Mouse (Mus musculus): Measurements from ENCODE around the gene Gpr182. TPM values are rescaled to one million over a fixed set of nuclear protein-coding genes. Genes with fewer than 3 reads are reported as not detected.

Gpr182 gene
- total and polyA plus RNA-seq, 3 experiments, result 0.13 TPM; not detected in 2

GRCm38 (mm10) chr10:127755770-127756468 lies 4.4 kb upstream of the Gpr182 start:
- Histone ChIP-seq H3K4me3 (replicated peaks in 1 of 3; ENCODE audit: low read depth in 2 of 3, low read length in 2 of 3, poor library complexity in 1 of 3) (no peak overlapping the region), H3K36me3 (replicated peaks in 1 of 2; ENCODE audit: control insufficient read depth in 1 of 2, insufficient read depth in 1 of 2, low read length in 1 of 2) (no peaks in the 10 kb centered on the region), H3K27ac (ENCODE audit: insufficient read depth, low read depth) (no peak overlapping the region), H3K4me1 (ENCODE audit: control insufficient read depth in 1 of 2, insufficient read depth in 2 of 2) (no peaks in the 10 kb centered on the region), H3K9me3 (replicated peaks; ENCODE audit: low read length) (peaks cover 7% of the 10 kb centered on the region), H3K9ac (ENCODE audit: insufficient read depth, low read depth) (no peak overlapping the region), H3K27me3 (replicated peaks) (peaks cover 19% of the 10 kb centered on the region), H3K4me2 (ENCODE audit: insufficient read depth, low read depth, poor library complexity, severe bottlenecking) (no peak overlapping the region), H3K79me2 (replicated peaks; ENCODE audit: control insufficient read depth, extremely low read depth, insufficient read depth, poor library complexity, severe bottlenecking) (no peaks in the 10 kb centered on the region)
- DNase-seq (ENCODE audit: extremely low read depth), result no peak
- TF ChIP-seq ZKSCAN1 (IDR thresholded peaks at IDR 0.05; ENCODE audit: borderline replicate concordance, low read depth, low read length) (no peak), TBP (conservative IDR thresholded peaks at IDR 0.05; ENCODE audit: low read depth, low read length) (no peak), RAD21 (IDR thresholded peaks at IDR 0.05; ENCODE audit: low read depth, low read length) (no peak), JUND (conservative IDR thresholded peaks at IDR 0.05; ENCODE audit: low read depth, low read length) (no peak), HCFC1 (IDR thresholded peaks at IDR 0.05; ENCODE audit: low read depth, low read length) (no peak), PAX5 (IDR thresholded peaks at IDR 0.05; ENCODE audit: low read length) (no peak), ZMIZ1 (IDR thresholded peaks at IDR 0.05; ENCODE audit: low read depth, low read length) (no peak), TCF12 (IDR thresholded peaks at IDR 0.05; ENCODE audit: low read depth, low read length) (no peak), USF2 (conservative IDR thresholded peaks at IDR 0.05; ENCODE audit: low read depth, low read length) (no peak), SMC3 (IDR thresholded peaks at IDR 0.05; ENCODE audit: low read depth, low read length) (no peak), NELFE (IDR thresholded peaks at IDR 0.05; ENCODE audit: low read depth, low read length) (no peak), MEF2A (IDR thresholded peaks at IDR 0.05; ENCODE audit: borderline replicate concordance, low read depth, low read length) (no peak), POLR2A (IDR thresholded peaks at IDR 0.05; ENCODE audit: low read depth, low read length) (no peak), SIN3A (IDR thresholded peaks at IDR 0.05; ENCODE audit: low read length) (no peak)
- dilution Hi-C loops (cut with MboI; ENCODE audit: extremely low pct_ligation_motif_present, extremely low pct_unique_long_range_greater_than_20kb, low sequenced_read_pairs) (no loop called here), in situ Hi-C loops (cut with MboI; ENCODE audit: low pct_ligation_motif_present, low pct_unique_long_range_greater_than_20kb, low sequenced_read_pairs) (no loop called here)

DNA sequence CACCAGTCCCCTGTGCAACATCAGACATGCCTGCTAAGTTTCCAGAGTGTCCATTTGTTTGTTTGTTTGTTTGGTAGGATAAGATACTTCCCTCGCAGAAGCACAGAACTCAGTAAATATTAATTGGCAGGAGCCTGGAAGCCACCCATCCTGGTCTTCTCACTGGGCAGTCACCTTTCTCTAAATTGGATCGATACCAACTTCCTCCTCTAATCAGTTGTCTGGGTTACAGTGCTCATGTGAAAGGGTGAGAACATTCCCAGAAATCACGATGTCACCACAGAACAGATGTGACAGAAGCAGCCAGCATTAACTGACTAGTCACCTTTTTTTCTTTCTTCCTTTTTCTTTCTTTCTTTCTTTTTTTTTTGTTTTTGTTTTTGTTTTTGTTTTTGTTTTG lies 3.7 kb upstream of the Gpr182 start:
- dilution Hi-C loops (cut with MboI; ENCODE audit: extremely low pct_ligation_motif_present, extremely low pct_unique_long_range_greater_than_20kb, low sequenced_read_pairs) (no loop called here), in situ Hi-C loops (cut with MboI; ENCODE audit: low pct_ligation_motif_present, low pct_unique_long_range_greater_than_20kb, low sequenced_read_pairs) (no loop called here)
- Histone ChIP-seq H3K4me2 (ENCODE audit: insufficient read depth, low read depth, poor library complexity, severe bottlenecking) (no peak overlapping the region), H3K4me1 (ENCODE audit: control insufficient read depth in 1 of 2, insufficient read depth in 2 of 2) (no peaks in the 10 kb centered on the region), H3K9me3 (replicated peaks; ENCODE audit: low read length) (peaks cover 7% of the 10 kb centered on the region), H3K27me3 (replicated peaks) (peaks cover 17% of the 10 kb centered on the region), H3K9ac (ENCODE audit: insufficient read depth, low read depth) (no peak overlapping the region), H3K4me3 (replicated peaks in 1 of 3; ENCODE audit: low read depth in 2 of 3, low read length in 2 of 3, poor library complexity in 1 of 3) (no peak overlapping the region), H3K36me3 (replicated peaks in 1 of 2; ENCODE audit: control insufficient read depth in 1 of 2, insufficient read depth in 1 of 2, low read length in 1 of 2) (no peaks in the 10 kb centered on the region), H3K79me2 (replicated peaks; ENCODE audit: control insufficient read depth, extremely low read depth, insufficient read depth, poor library complexity, severe bottlenecking) (no peaks in the 10 kb centered on the region), H3K27ac (ENCODE audit: insufficient read depth, low read depth) (no peak overlapping the region)
- TF ChIP-seq TCF12 (IDR thresholded peaks at IDR 0.05; ENCODE audit: low read depth, low read length) (no peak), EP300 (IDR thresholded peaks at IDR 0.05; ENCODE audit: low read length) (no peak)
- DNase-seq (ENCODE audit: extremely low read depth), result no peak
